Mouse (Mus musculus): Measurements from ENCODE around the gene Pard6a.

Gene Pard6a

GRCm38 (mm10) chr8:105702731-105703415 lies 1.9 kb downstream of the Pard6a start:
- no peak for DNase-seq

DNA sequence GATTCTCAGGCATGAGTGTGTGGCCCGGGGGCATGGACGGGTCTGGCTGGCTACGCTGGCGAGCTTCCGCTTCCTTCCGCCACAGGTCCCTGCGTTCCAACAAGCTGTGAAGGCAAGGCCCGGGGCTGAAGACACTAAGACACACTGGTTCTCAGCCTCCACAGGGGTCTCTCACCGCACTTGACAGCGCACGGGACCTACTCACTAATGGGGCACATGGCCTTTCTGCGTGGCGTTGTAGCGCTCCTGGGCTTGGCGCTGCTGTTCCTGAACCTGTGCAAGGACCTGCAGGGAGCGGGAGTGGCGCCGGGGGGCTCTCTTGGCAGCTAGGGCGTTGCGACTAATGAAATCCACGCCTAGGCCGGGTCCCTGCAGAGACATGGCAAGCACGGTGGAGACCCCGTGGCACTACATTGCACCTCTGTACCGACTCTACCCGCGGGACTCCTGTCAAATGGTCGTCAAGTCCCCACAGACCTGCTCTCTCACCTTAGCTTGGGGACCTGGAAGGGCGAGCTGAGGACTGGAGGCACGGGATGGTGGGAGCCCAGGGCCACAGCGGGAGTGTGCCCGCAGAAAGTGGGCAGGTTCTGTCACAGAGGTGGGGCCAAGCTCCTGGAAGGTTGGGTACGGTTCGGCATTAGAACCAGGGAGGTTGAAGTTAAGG lies 3.3 kb downstream of the Pard6a start:
- DNase-seq: no peak

DNA sequence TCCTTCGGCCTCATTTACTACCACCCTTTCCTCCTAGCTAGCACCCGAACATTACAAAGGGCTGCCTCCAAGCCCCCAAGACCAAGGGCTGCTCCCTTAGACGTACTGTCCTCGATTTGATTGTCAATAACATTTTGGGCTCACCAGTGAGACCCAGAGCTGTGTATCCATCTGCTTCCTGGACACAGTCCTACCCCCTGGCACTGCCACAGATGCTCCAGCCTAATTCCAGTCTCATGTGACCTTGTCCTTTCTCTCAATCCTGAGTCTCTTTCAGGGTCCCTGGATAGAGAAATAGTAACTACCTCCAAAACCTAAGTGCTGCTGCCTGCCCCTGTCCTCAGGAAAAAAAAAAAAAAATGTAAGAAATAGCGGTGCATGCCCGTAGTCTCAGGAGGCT lies 4.0 kb downstream of the Pard6a start:
- no peak for DNase-seq

DNA sequence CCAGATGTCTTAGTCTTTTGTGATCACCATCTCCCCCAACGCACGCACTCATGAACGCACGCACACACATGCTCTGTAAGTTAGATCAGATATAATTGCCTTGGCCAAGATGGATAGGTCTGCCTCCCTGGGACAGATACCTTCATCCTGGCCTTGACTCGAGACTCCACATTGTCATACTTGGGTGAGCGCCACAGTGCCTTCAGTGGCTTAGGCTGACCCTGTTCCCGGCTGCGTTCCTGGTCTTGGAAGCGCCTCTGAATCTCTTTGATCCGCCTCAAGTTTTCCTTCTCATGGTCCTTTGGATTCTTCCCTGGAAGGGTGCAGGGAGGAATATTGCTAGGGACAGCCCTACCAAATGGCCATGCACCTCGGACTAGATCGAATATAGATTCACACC lies 5.5 kb downstream of the Pard6a start:
- no peak for DNase-seq

GRCm38 (mm10) chr8:105707498-105708403 lies 6.8 kb downstream of the Pard6a start, which contains the start of the genes 4933405L10Rik and Enkd1:
TSS of gene 4933405L10Rik (plus strand) at chr8:105707655.
TSS of gene Enkd1 (minus strand) at chr8:105708210.
- peak; percentile 81 for DNase-seq

DNA sequence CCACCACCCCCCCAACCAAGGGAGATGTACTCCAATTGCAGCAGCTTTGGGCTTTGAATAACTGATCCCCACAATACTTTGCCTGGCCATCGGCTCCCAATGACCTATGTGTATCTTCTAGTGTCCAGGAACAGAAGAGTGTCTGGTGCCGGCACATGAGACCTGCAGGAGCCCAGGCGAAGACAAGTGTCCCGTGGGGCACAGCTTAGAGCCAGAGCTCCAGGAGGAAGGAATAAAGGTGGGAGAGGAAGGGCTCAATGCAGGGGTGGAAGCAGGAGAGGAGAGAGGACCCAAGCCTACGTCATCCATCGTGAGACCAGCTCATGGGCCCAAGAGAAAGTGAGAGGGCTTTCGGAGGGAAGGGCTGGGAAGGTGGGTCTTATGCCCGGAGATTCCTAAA lies 7.7 kb downstream of the Pard6a start:
- no peak for DNase-seq

DNA sequence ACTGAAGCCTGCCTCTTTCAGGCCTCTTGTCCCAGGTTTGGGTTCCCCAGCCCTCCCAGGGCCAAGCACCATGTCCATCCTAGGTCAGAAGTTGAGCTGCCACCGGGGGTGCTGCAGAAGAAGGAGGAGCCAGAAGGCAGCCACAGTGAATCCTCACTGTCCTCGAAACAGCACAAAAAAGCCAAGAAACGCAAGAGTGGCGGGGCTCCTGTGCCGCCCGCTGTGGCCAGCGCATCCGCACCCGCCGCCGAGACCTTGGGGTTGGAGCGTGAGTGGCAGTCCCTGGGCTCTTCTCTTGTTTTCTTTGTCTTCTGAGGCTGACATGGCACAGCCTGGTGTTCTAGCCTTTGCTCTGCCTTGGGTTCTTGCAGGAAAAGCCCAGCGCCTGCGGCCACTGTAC lies 8.4 kb downstream of the Pard6a start:
- no peak for DNase-seq

GRCm38 (mm10) chr8:105712286-105712685 lies 11.3 kb downstream of the Pard6a start:
- no peak for DNase-seq

DNA sequence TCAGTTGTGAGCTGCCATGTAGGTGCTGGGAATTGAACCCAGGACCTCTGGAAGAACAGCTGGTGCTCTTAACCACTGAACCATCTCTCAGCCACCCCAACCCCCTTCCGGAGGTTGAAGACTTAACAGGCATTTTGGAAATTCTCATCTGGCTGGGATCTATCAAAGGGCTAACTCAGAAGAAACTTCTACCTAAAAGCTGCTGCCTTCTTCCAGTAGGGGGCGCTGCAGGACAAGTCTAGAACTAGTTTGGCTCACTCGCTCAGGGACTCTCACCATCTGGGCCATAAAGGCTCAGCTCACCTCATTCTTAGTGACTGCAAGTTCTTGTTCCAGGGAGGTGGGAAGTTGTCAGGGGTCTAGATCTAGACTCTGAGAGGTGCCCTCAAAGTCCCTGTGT lies 13.2 kb downstream of the Pard6a start:
- peak; percentile 89 for DNase-seq

GRCm38 (mm10) chr8:105715042-105715441 lies 14.1 kb downstream of the Pard6a start:
- DNase-seq: no peak

GRCm38 (mm10) chr8:105716302-105716945 lies 15.5 kb downstream of the Pard6a start:
- DNase-seq: no peak

DNA sequence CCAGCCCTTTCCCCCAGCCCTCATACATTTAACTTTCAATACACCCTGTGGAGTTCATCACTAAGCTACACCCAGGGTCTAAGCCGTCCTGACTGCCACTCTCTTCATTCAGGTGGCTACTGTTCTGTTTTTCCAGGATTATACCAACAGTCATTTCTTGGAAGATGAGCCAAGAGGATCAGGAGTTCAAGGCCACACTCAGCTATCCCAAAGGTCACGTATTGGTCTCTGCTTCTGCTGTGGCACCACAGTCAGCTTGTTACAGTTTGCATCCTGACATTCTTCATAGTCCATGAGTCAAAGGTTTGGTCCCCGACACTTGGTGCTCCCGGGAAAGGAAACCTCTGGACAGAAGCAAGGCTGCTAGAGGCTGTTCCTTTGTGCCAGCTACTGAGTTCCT lies 18.7 kb downstream of the Pard6a start:
- no peak for DNase-seq

GRCm38 (mm10) chr8:105722861-105723260 lies 21.9 kb downstream of the Pard6a start:
- no peak for DNase-seq

- DNase-seq: no peak
Observed at GRCm38 (mm10) chr8:105725726-105726125, 24.8 kb downstream of the Pard6a start.

DNA sequence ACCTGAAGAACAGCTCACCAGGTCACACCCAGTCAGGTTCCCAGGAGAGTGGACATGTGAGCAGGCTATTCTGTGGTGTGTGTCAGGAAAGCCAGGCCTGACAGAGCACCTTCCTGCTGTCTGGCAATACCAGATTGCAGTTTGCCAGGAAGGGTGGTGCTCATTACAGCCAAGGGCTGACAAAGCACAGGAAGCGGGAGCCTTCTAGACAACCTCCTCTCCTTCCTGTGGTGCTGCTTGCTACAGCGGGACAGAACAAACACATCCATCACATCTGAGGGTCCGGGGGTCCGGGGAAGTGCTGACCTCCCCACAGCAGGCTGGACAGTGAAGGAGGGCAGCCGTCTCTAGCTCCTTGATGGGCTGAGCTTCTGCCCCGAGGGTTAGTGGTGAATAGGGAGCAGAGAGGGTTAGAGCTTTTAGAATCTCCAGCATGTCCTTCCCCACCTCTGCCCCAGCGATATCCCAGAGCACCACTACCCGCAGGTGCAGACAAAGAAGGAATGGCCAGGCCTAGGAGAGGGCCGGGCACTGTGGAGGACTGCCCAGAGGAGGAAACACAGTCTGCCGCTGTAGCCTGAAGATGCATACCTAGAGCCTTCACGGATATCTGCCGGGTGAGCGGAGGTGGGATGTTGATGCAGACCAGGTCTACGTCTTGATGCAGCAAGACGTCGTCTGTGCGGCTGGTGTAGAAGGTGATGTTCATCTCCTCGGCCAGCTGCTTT lies 26.6 kb downstream of the Pard6a start:
- no peak for DNase-seq

- DNase-seq: no peak
Observed at GRCm38 (mm10) chr8:105732186-105732585, 31.2 kb downstream of the Pard6a start.

GRCm38 (mm10) chr8:105739216-105739615 lies 38.3 kb downstream of the Pard6a start:
- no peak for DNase-seq

DNA sequence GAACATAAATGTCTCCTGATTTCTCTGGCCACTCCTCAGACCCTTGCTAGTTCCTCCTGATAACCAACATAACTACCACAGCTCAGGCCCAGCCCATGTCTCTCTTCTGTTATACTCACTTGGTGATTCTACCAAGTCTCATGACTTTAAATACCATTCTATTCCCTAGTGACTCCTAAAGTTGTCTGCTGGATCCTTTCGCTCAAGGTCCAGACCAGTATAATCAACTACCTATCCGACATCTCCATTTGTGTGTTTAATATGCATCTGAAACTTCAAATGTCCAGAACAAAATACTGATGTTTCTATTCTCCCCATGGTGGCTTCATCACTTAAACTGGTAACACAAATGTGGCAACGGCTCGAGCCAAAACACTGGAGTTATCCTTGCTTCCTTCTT lies 42.4 kb downstream of the Pard6a start:
- DNase-seq: no peak

DNA sequence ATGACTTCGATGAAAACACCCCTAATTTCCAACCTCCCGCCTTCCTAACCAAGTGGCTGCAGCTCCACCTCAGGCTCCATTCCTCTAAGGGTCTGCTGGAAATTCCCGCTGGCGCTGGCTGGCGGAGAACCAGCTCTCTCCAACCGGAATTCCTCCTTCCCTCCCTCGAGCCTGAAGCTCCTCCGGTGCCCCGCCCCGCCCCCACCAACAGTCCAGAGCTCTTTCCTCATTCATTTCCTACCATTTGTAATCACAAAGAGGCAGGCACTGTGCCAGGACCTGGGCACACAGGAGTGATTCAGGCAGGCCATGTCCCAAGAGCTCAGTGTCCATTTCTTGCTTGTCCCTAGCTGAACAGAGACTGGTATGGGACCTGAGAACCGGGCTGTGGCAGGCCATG lies 49.7 kb downstream of the Pard6a start:
- DNase-seq: peak; percentile 61
